Mouse (Mus musculus): Measurements from ENCODE around the gene Scarb2. TPM values are rescaled to one million over a fixed set of nuclear protein-coding genes. Genes with fewer than 3 reads are reported as not detected.

Gene Scarb2
- polyA plus RNA-seq, 1 experiment from 2014 or later = 17.6 TPM

- Histone ChIP-seq H3K4me2 (ENCODE audit: low read depth, low read length) (peak overlapping the region; percentile 23; the same call in 1 of the 2 replicates), H3K4me1 (ENCODE audit: control insufficient read depth, insufficient read depth, low read length) (0 out of 2 replicates have a peak, but pooled peaks cover 3% of the 10 kb centered on the region), H3K27ac (ENCODE audit: low read depth, low read length) (no peak overlapping the region), H3K36me3 (ENCODE audit: control insufficient read depth, insufficient read depth, low read length) (no peaks in the 10 kb centered on the region), H3K27me3 (ENCODE audit: control insufficient read depth, insufficient read depth, low read length) (0 out of 2 replicates have a peak, but pooled peaks cover 3% of the 10 kb centered on the region), H3K9me3 (ENCODE audit: control insufficient read depth, low read length) (no peaks in the 10 kb centered on the region), H3K9ac (replicated peaks; ENCODE audit: low read depth, low read length) (no peak overlapping the region), H3K4me3 (ENCODE audit: low read depth, low read length) (peak overlapping the region; percentile 3; the same call in 1 of the 2 replicates)
- ATAC-seq (ENCODE audit: low read depth) = no peak
- 55% methylated on average over 18 of the region's 18 CpGs for WGBS
These were observed 114.1 kb downstream of the Scarb2 start for GRCm38 (mm10) chr5:92392542-92392941.

Small RNAs within 50 kb of the gene (microRNA-seq; reads per million reads assigned to microRNA genes)
- gene Mir6415 = not detected

Other genes with a start within 250 kb of the Scarb2 start
- 23.1 and 23.9 TPM in 2 replicates for gene Naaa, start 228.7 kb downstream of the Scarb2 start, polyA plus RNA-seq (2014; fragmentation: Nextera tagmentation; extraction: Ambion mirVana)
- gene Sdad1, start 196.4 kb downstream of the Scarb2 start, polyA plus RNA-seq (2014; fragmentation: Nextera tagmentation; extraction: Ambion mirVana) = 30.2 and 37.4 TPM in 2 replicates
- gene Cxcl9, start 178.8 kb downstream of the Scarb2 start, polyA plus RNA-seq (2014; fragmentation: Nextera tagmentation; extraction: Ambion mirVana) = not detected in 2 replicates
- gene Art3, start 175.0 kb downstream of the Scarb2 start, polyA plus RNA-seq (2014; fragmentation: Nextera tagmentation; extraction: Ambion mirVana) = 6.0 and 11.9 TPM in 2 replicates
- gene Cxcl10, start 157.9 kb downstream of the Scarb2 start, polyA plus RNA-seq (2014; fragmentation: Nextera tagmentation; extraction: Ambion mirVana) = not detected in 2 replicates
- 52.7 and 53.7 TPM in 2 replicates for gene Nup54, start 71.6 kb downstream of the Scarb2 start, polyA plus RNA-seq (2014; fragmentation: Nextera tagmentation; extraction: Ambion mirVana)
- gene Fam47e, start 48.2 kb upstream of the Scarb2 start, polyA plus RNA-seq (2014; fragmentation: Nextera tagmentation; extraction: Ambion mirVana) = 1.4 and 2.1 TPM in 2 replicates
- gene Stbd1, start 96.2 kb upstream of the Scarb2 start, polyA plus RNA-seq (2014; fragmentation: Nextera tagmentation; extraction: Ambion mirVana) = 10.9 and 13.4 TPM in 2 replicates
- 0.70 and 0.80 TPM in 2 replicates for gene Ccdc158, start 168.4 kb upstream of the Scarb2 start, polyA plus RNA-seq (2014; fragmentation: Nextera tagmentation; extraction: Ambion mirVana)
- gene Shroom3, start 176.6 kb upstream of the Scarb2 start, polyA plus RNA-seq (2014; fragmentation: Nextera tagmentation; extraction: Ambion mirVana) = 2.9 and 3.3 TPM in 2 replicates